Mouse (Mus musculus) thymus, adult 2 months (tissue): ENCODE data around the gene Lrig2. TPM values are rescaled to one million over a fixed set of nuclear protein-coding genes. Genes with fewer than 3 reads are reported as not detected.

Source experiments
- DNase-seq: peaks from one replicate; pipeline ENCODE4 v3.0.0; 2021
- H3K27ac ChIP-seq: fragments of 200-500 bp; 2 replicates; pipeline ENCODE4 v1.5.1; 2012; ENCODE audit warnings: low read length, control low read depth; ENCODE audit not compliant: control insufficient read depth, insufficient read depth
- H3K27me3 ChIP-seq: fragments of 200-500 bp; 2 replicates; pipeline ENCODE4 v1.6.1; 2012; ENCODE audit warnings: mild to moderate bottlenecking, low read length, moderate library complexity, mixed read lengths; ENCODE audit not compliant: control insufficient read depth, insufficient read depth
- H3K36me3 ChIP-seq: fragments of 200-500 bp; 2 replicates; pipeline ENCODE4 v1.6.1; 2012; ENCODE audit warnings: mild to moderate bottlenecking, low read length, moderate library complexity; ENCODE audit not compliant: control insufficient read depth, insufficient read depth
- H3K4me1 ChIP-seq: fragments of 200-500 bp; replicated peaks from 2 replicates; pipeline ENCODE4 v1.6.1; 2012; ENCODE audit warnings: low read length; ENCODE audit not compliant: control insufficient read depth, insufficient read depth
- H3K4me3 ChIP-seq: fragments of 200-500 bp; 2 replicates; pipeline ENCODE4 v1.5.1; 2012; ENCODE audit warnings: mild to moderate bottlenecking, low read length, control low read depth, moderate library complexity; ENCODE audit not compliant: control insufficient read depth, insufficient read depth
- CTCF ChIP-seq: fragments of 200-500 bp; IDR thresholded peaks from 2 replicates; pipeline ENCODE4 v1.5.1; 2012; ENCODE audit warnings: mild to moderate bottlenecking, control low read depth, low read length, moderate library complexity, borderline replicate concordance; ENCODE audit not compliant: control insufficient read depth, poor library complexity, insufficient read depth; ENCODE audit errors: extremely low read depth
- POLR2A ChIP-seq: fragments of 200-500 bp; IDR thresholded peaks from 2 replicates; pipeline ENCODE4 v1.6.1; 2012; ENCODE audit warnings: mild to moderate bottlenecking, low read length, control low read depth, moderate library complexity; ENCODE audit not compliant: control insufficient read depth, poor library complexity, insufficient read depth; ENCODE audit errors: extremely low read depth
- whole genome bisulfite sequencing: fragments of 180-500 bp; shearing (Covaris S2); methylation state at CpG from one replicate; pipeline ENCODE4 v1.1.7; 2018; 5-methylcytosine and 5-hydroxymethylcytosine counted together
- polyA plus RNA-seq: library from polyadenylated mRNA; depleted of rRNA; stranded (reverse); fragments of >200 nt; gene quantifications from 2 replicates; pipeline ENCODE4 v1.2.3, GENCODE M21; 2012

The Lrig2 gene
- polyA plus RNA-seq, 1 experiment = 10.7 TPM

GRCm38 (mm10) chr3:104360325-104360724 is 151.4 kb downstream of the Lrig2 start:
- H3K4me3 ChIP-seq = no peak overlapping the region
- H3K4me1 ChIP-seq = 0 out of 2 replicates have a peak, but pooled peaks cover 2% of the 10 kb centered on the region
- H3K27ac ChIP-seq = no peak overlapping the region
- no peaks in the 10 kb centered on the region for H3K36me3 ChIP-seq
- no peaks in the 10 kb centered on the region for H3K27me3 ChIP-seq
- no peak for DNase-seq
- TF ChIP-seq POLR2A (no peak), CTCF (no peak)
- WGBS = 86% methylated on average over 5 of the region's 5 CpGs

- H3K36me3 ChIP-seq = no peaks in the 10 kb centered on the region
- TF ChIP-seq CTCF (no peak), POLR2A (no peak)
- no peak overlapping the region for H3K27ac ChIP-seq
- no peak overlapping the region for H3K4me3 ChIP-seq
- H3K4me1 ChIP-seq = 0 out of 2 replicates have a peak, but pooled peaks cover 2% of the 10 kb centered on the region
- WGBS = 65% methylated on average over 8 of the region's 8 CpGs
- DNase-seq = no peak
- no peaks in the 10 kb centered on the region for H3K27me3 ChIP-seq
These were observed 152.2 kb downstream of the Lrig2 start for GRCm38 (mm10) chr3:104359225-104360135.

GRCm38 (mm10) chr3:104358747-104359146 is 153.0 kb downstream of the Lrig2 start:
- WGBS = 92% methylated on average over 5 of the region's 5 CpGs
- H3K27ac ChIP-seq = no peak overlapping the region
- no peaks in the 10 kb centered on the region for H3K36me3 ChIP-seq
- no peak overlapping the region for H3K4me3 ChIP-seq
- H3K27me3 ChIP-seq = no peaks in the 10 kb centered on the region
- DNase-seq = no peak
- no peaks in the 10 kb centered on the region for H3K4me1 ChIP-seq
- TF ChIP-seq POLR2A (no peak), CTCF (no peak)

GRCm38 (mm10) chr3:104356106-104356505 is 155.6 kb downstream of the Lrig2 start:
- no peak overlapping the region for H3K27ac ChIP-seq
- no peaks in the 10 kb centered on the region for H3K36me3 ChIP-seq
- H3K27me3 ChIP-seq = no peaks in the 10 kb centered on the region
- WGBS = 97% methylated on average over 5 of the region's 5 CpGs
- H3K4me3 ChIP-seq = no peak overlapping the region
- DNase-seq = no peak
- no peaks in the 10 kb centered on the region for H3K4me1 ChIP-seq
- TF ChIP-seq CTCF = no peak
- no peak for TF ChIP-seq POLR2A

GRCm38 (mm10) chr3:104353884-104354283 is 157.8 kb downstream of the Lrig2 start:
- H3K4me3 ChIP-seq = no peak overlapping the region
- no peak for TF ChIP-seq CTCF
- WGBS = 90% methylated on average over 3 of the region's 3 CpGs
- DNase-seq = no peak
- H3K36me3 ChIP-seq = no peaks in the 10 kb centered on the region
- H3K4me1 ChIP-seq = no peaks in the 10 kb centered on the region
- no peaks in the 10 kb centered on the region for H3K27me3 ChIP-seq
- H3K27ac ChIP-seq = no peak overlapping the region

GRCm38 (mm10) chr3:104352358-104353060 is 159.2 kb downstream of the Lrig2 start:
- no peak for DNase-seq
- no peak overlapping the region for H3K4me3 ChIP-seq
- no peak for TF ChIP-seq POLR2A
- no peak for TF ChIP-seq CTCF
- no peak overlapping the region for H3K27ac ChIP-seq
- WGBS = 94% methylated on average over 7 of the region's 7 CpGs
- H3K4me1 ChIP-seq = no peaks in the 10 kb centered on the region
- no peaks in the 10 kb centered on the region for H3K27me3 ChIP-seq
- no peaks in the 10 kb centered on the region for H3K36me3 ChIP-seq
